Mouse (Mus musculus): ENCODE results near the gene Acot3.

GRCm38 (mm10) chr12:84042248-84042647, 9.7 kb upstream of the Acot3 start:
- TF ChIP-seq EP300 (IDR thresholded peaks at IDR 0.05; ENCODE audit: insufficient read depth, low read depth, low read length) (no peak), POLR2A (IDR thresholded peaks at IDR 0.05; ENCODE audit: insufficient read depth, low read length) (no peak), CTCF (IDR thresholded peaks at IDR 0.05; ENCODE audit: low read depth, low read length) (no peak)

All from ES-Bruce4 (cell line).